Mouse (Mus musculus) midbrain, embryonic 16.5 days (tissue): ENCODE data around the gene Ccdc107. TPM values are rescaled to one million over a fixed set of nuclear protein-coding genes. Genes with fewer than 3 reads are reported as not detected.
A peak's percentile ranks its signal among the peaks of the same experiment; 100 is the strongest.

Experiments
- ATAC-seq: fragments of 200-750 bp; cut with Nextera tagmentation; 2 replicates; pipeline ENCODE4 v1.8.0; 2017; ENCODE audit warnings: moderate TSS enrichment
- H3K27ac ChIP-seq: fragments of 300-500 bp; sonication (generic); 2 replicates; pipeline ENCODE4 v1.5.1; 2014; ENCODE audit warnings: mild to moderate bottlenecking, low read length, mixed read lengths
- H3K27me3 ChIP-seq: fragments of 300-500 bp; sonication (generic); 2 replicates; pipeline ENCODE4 v1.6.1; 2014; ENCODE audit warnings: low read depth, low read length, mixed read lengths; ENCODE audit not compliant: control insufficient read depth, insufficient read depth
- H3K36me3 ChIP-seq: fragments of 300-500 bp; sonication (generic); 2 replicates; pipeline ENCODE4 v1.6.1; 2014; ENCODE audit warnings: mild to moderate bottlenecking, low read length, moderate library complexity, mixed read lengths; ENCODE audit not compliant: control insufficient read depth, insufficient read depth
- H3K4me1 ChIP-seq: fragments of 300-500 bp; sonication (generic); 2 replicates; pipeline ENCODE4 v1.6.1; 2014; ENCODE audit warnings: mild to moderate bottlenecking, low read length, mixed read lengths; ENCODE audit not compliant: control insufficient read depth, insufficient read depth
- H3K4me2 ChIP-seq: fragments of 300-500 bp; sonication (generic); 2 replicates; pipeline ENCODE4 v1.6.1; 2014; ENCODE audit warnings: mild to moderate bottlenecking, low read length, mixed read lengths
- H3K4me3 ChIP-seq: fragments of 300-500 bp; sonication (generic); 2 replicates; pipeline ENCODE4 v1.5.1; 2014; ENCODE audit warnings: low read depth, mild to moderate bottlenecking, low read length, moderate library complexity, mixed read lengths
- H3K9ac ChIP-seq: fragments of 300-500 bp; sonication (generic); 2 replicates; pipeline ENCODE4 v1.6.1; 2014; ENCODE audit warnings: low read depth, low read length, mixed read lengths
- H3K9me3 ChIP-seq: fragments of 300-500 bp; sonication (generic); replicated peaks from 2 replicates; pipeline ENCODE4 v1.6.1; 2014; ENCODE audit warnings: mild to moderate bottlenecking, low read length, mixed read lengths; ENCODE audit not compliant: control insufficient read depth, poor library complexity, severe bottlenecking
- WGBS: fragments of 180-500 bp; shearing (Covaris S2); extraction: QIAGEN DNeasy Blood & Tissue Kit; methylation state at CpG from one replicate; pipeline ENCODE4 v1.1.7; 2014; 5-methylcytosine and 5-hydroxymethylcytosine counted together
- polyA plus RNA-seq: library from polyadenylated mRNA; unstranded; fragments of >200 nt; fragmentation: Nextera tagmentation; extraction: Ambion mirVana; gene quantifications from 2 replicates; pipeline ENCODE4 v1.2.1, GENCODE M21; 2015

The Ccdc107 gene
- polyA plus RNA-seq, 1 experiment from 2014 or later, result 90.3 TPM

- Histone ChIP-seq H3K4me3 (no peak overlapping the region), H3K9ac (no peak overlapping the region), H3K36me3 (no peaks in the 10 kb centered on the region), H3K4me2 (no peak overlapping the region), H3K27ac (no peak overlapping the region), H3K27me3 (no peaks in the 10 kb centered on the region), H3K9me3 (no peaks in the 10 kb centered on the region), H3K4me1 (no peaks in the 10 kb centered on the region)
- 91% methylated on average over 5 of the region's 5 CpGs for WGBS
- ATAC-seq, result no peak
Measured at GRCm38 (mm10) chr4:43463102-43463501, 29.6 kb upstream of the Ccdc107 start.

GRCm38 (mm10) chr4:43465935-43466334 lies 26.8 kb upstream of the Ccdc107 start:
- Histone ChIP-seq H3K27ac (no peak overlapping the region), H3K9ac (no peak overlapping the region), H3K4me3 (no peak overlapping the region), H3K4me1 (no peaks in the 10 kb centered on the region), H3K9me3 (no peaks in the 10 kb centered on the region), H3K4me2 (no peak overlapping the region), H3K27me3 (no peaks in the 10 kb centered on the region), H3K36me3 (no peaks in the 10 kb centered on the region)
- ATAC-seq, result no peak
- WGBS, result 90% methylated on average over 6 of the region's 6 CpGs

GRCm38 (mm10) chr4:43466872-43467271 lies 25.8 kb upstream of the Ccdc107 start:
- no peaks in the 10 kb centered on the region for H3K4me1 ChIP-seq
- H3K27me3 ChIP-seq, result no peaks in the 10 kb centered on the region
- no peak overlapping the region for H3K4me2 ChIP-seq
- ATAC-seq, result no peak
- no peak overlapping the region for H3K9ac ChIP-seq
- H3K4me3 ChIP-seq, result no peak overlapping the region
- WGBS, result 91% methylated on average over 7 of the region's 7 CpGs
- no peaks in the 10 kb centered on the region for H3K36me3 ChIP-seq
- H3K9me3 ChIP-seq, result no peaks in the 10 kb centered on the region
- no peak overlapping the region for H3K27ac ChIP-seq

GRCm38 (mm10) chr4:43470301-43470700 lies 22.4 kb upstream of the Ccdc107 start:
- ATAC-seq, result no peak
- Histone ChIP-seq H3K9me3 (no peaks in the 10 kb centered on the region), H3K4me3 (no peak overlapping the region), H3K27me3 (no peaks in the 10 kb centered on the region), H3K4me1 (no peaks in the 10 kb centered on the region), H3K27ac (no peak overlapping the region), H3K4me2 (no peak overlapping the region), H3K36me3 (no peaks in the 10 kb centered on the region), H3K9ac (no peak overlapping the region)
- WGBS, result 95% methylated on average over 10 of the region's 10 CpGs

GRCm38 (mm10) chr4:43473636-43474035 lies 19.1 kb upstream of the Ccdc107 start:
- Histone ChIP-seq H3K4me3 (no peak overlapping the region), H3K27me3 (no peaks in the 10 kb centered on the region), H3K9ac (no peak overlapping the region), H3K9me3 (no peaks in the 10 kb centered on the region), H3K36me3 (no peaks in the 10 kb centered on the region), H3K4me1 (0 out of 2 replicates have a peak, but pooled peaks cover 2% of the 10 kb centered on the region), H3K4me2 (no peak overlapping the region), H3K27ac (no peak overlapping the region)
- 74% methylated on average over 1 of the region's 1 CpGs for WGBS
- ATAC-seq, result no peak

GRCm38 (mm10) chr4:43476604-43477003 lies 16.1 kb upstream of the Ccdc107 start:
- Histone ChIP-seq H3K9ac (no peak overlapping the region), H3K27ac (no peak overlapping the region), H3K9me3 (no peaks in the 10 kb centered on the region), H3K36me3 (no peaks in the 10 kb centered on the region), H3K27me3 (no peaks in the 10 kb centered on the region), H3K4me3 (no peak overlapping the region), H3K4me1 (0 out of 2 replicates have a peak, but pooled peaks cover 2% of the 10 kb centered on the region), H3K4me2 (no peak overlapping the region)
- 93% methylated on average over 5 of the region's 6 CpGs for WGBS
- ATAC-seq, result no peak

GRCm38 (mm10) chr4:43477857-43478533 lies 14.7 kb upstream of the Ccdc107 start:
- Histone ChIP-seq H3K4me1 (0 out of 2 replicates have a peak, but pooled peaks cover 2% of the 10 kb centered on the region), H3K9ac (peak overlapping the region; percentile 59), H3K27me3 (no peaks in the 10 kb centered on the region), H3K36me3 (no peaks in the 10 kb centered on the region), H3K4me2 (peak overlapping the region; percentile 60), H3K27ac (no peak overlapping the region), H3K4me3 (peak overlapping the region; percentile 34), H3K9me3 (no peaks in the 10 kb centered on the region)
- ATAC-seq, result peak; percentile 97
- 17% methylated on average over 11 of the region's 11 CpGs for WGBS

GRCm38 (mm10) chr4:43478534-43478858 lies 14.2 kb upstream of the Ccdc107 start:
- H3K27me3 ChIP-seq, result no peaks in the 10 kb centered on the region
- H3K36me3 ChIP-seq, result no peaks in the 10 kb centered on the region
- no peaks in the 10 kb centered on the region for H3K9me3 ChIP-seq
- ATAC-seq, result peak; percentile 67; the same call in 1 of the 2 replicates
- H3K4me3 ChIP-seq, result peak overlapping the region; percentile 34
- 0 out of 2 replicates have a peak, but pooled peaks cover 2% of the 10 kb centered on the region for H3K4me1 ChIP-seq
- H3K27ac ChIP-seq, result no peak overlapping the region
- H3K4me2 ChIP-seq, result peak overlapping the region; percentile 60
- WGBS, result 48% methylated on average over 8 of the region's 8 CpGs
- H3K9ac ChIP-seq, result peak overlapping the region; percentile 59

GRCm38 (mm10) chr4:43478906-43479832 lies 13.5 kb upstream of the Ccdc107 start:
- Histone ChIP-seq H3K9me3 (no peaks in the 10 kb centered on the region), H3K4me1 (0 out of 2 replicates have a peak, but pooled peaks cover 2% of the 10 kb centered on the region), H3K27ac (no peak overlapping the region), H3K36me3 (no peaks in the 10 kb centered on the region), H3K4me3 (no peak overlapping the region), H3K4me2 (no peak overlapping the region), H3K27me3 (no peaks in the 10 kb centered on the region), H3K9ac (no peak overlapping the region)
- ATAC-seq, result no peak
- WGBS, result 48% methylated on average over 24 of the region's 24 CpGs
